Mouse (Mus musculus) MEL (cell line): ENCODE data around the gene Tbc1d23.

Experiments
- BHLHE40 ChIP-seq: IDR thresholded peaks from 2 replicates; pipeline ENCODE4 v1.6.1; 2012; ENCODE audit warnings: low read depth, mild to moderate bottlenecking, inconsistent platforms, low read length, improper control_type of control experiment, borderline replicate concordance
- CTCF ChIP-seq, 3 experiments: IDR thresholded peaks in 2 of 3; conservative IDR thresholded peaks in 1 of 3; 2 replicates each; pipeline ENCODE4 v1.5.1; 2011 to 2012; ENCODE audit warnings: low read length in 3 of 3, low read depth in 2 of 3, mild to moderate bottlenecking in 2 of 3, improper control_type of control experiment in 1 of 3, inconsistent platforms in 1 of 3, mixed read lengths in 1 of 3, moderate library complexity in 1 of 3; ENCODE audit not compliant: control insufficient read depth in 1 of 3, insufficient read depth in 1 of 3, poor library complexity in 1 of 3, severe bottlenecking in 1 of 3
- EP300 ChIP-seq, 2 experiments: IDR thresholded peaks; 2 replicates each; pipeline ENCODE4 v1.6.1; 2011; ENCODE audit warnings: improper control_type of control experiment in 2 of 2, low read length in 2 of 2, low read depth in 1 of 2, mild to moderate bottlenecking in 1 of 2
- JUND ChIP-seq: IDR thresholded peaks from 2 replicates; pipeline ENCODE4 v1.6.1; 2011; ENCODE audit warnings: low read depth, mild to moderate bottlenecking, improper control_type of control experiment, low read length
- KAT2A ChIP-seq: conservative IDR thresholded peaks from 2 replicates; pipeline ENCODE4 v1.6.1; 2012; ENCODE audit warnings: low read depth, low read length, improper control_type of control experiment, inconsistent platforms
- MAZ ChIP-seq: IDR thresholded peaks from 2 replicates; pipeline ENCODE4 v1.6.1; 2012; ENCODE audit warnings: low read depth, mild to moderate bottlenecking, inconsistent platforms, low read length, improper control_type of control experiment
- MYC ChIP-seq: IDR thresholded peaks from 2 replicates; pipeline ENCODE4 v1.6.1; 2011; ENCODE audit warnings: low read depth, mild to moderate bottlenecking, low read length, improper control_type of control experiment, moderate library complexity
- NRF1 ChIP-seq: IDR thresholded peaks from 2 replicates; pipeline ENCODE4 v1.6.1; 2014; ENCODE audit warnings: low read depth, mild to moderate bottlenecking, inconsistent platforms, low read length, improper control_type of control experiment, moderate library complexity; ENCODE audit not compliant: poor library complexity, insufficient read depth, severe bottlenecking
- POLR2A ChIP-seq, 2 experiments: IDR thresholded peaks; 2 replicates each; pipeline ENCODE4 v1.6.1; 2011 to 2012; ENCODE audit warnings: low read length in 2 of 2, mild to moderate bottlenecking in 2 of 2, control low read depth in 1 of 2, improper control_type of control experiment in 1 of 2, low read depth in 1 of 2, moderate library complexity in 1 of 2; ENCODE audit not compliant: control insufficient read depth in 1 of 2, insufficient read depth in 1 of 2, poor library complexity in 1 of 2
- USF1 ChIP-seq: IDR thresholded peaks from 2 replicates; pipeline ENCODE4 v1.6.1; 2014; ENCODE audit warnings: low read depth, mild to moderate bottlenecking, inconsistent platforms, low read length, improper control_type of control experiment, moderate library complexity
- ZNF384 ChIP-seq: IDR thresholded peaks from 2 replicates; pipeline ENCODE4 v1.6.1; 2012; ENCODE audit warnings: low read depth, mild to moderate bottlenecking, inconsistent platforms, low read length, improper control_type of control experiment

- no peak for TF ChIP-seq JUND
- TF ChIP-seq BHLHE40, result no peak
- TF ChIP-seq CTCF (IDR thresholded peaks at IDR 0.05 in 2 of 3, conservative IDR thresholded peaks at IDR 0.05 in 1 of 3; ENCODE audit: control insufficient read depth in 1 of 3, insufficient read depth in 1 of 3, low read depth in 2 of 3, low read length in 3 of 3, poor library complexity in 1 of 3, severe bottlenecking in 1 of 3), result no peak
- peak; percentile 71 to 76 for TF ChIP-seq EP300 (IDR thresholded peaks at IDR 0.05; ENCODE audit: low read depth in 1 of 2, low read length in 2 of 2)
- TF ChIP-seq USF1, result no peak
- no peak for TF ChIP-seq NRF1
- TF ChIP-seq MYC, result no peak
- no peak for TF ChIP-seq ZNF384
- no peak for TF ChIP-seq MAZ
- no peak for TF ChIP-seq KAT2A
- no peak for TF ChIP-seq POLR2A (IDR thresholded peaks at IDR 0.05; ENCODE audit: control insufficient read depth in 1 of 2, insufficient read depth in 1 of 2, low read depth in 1 of 2, low read length in 2 of 2, poor library complexity in 1 of 2)
Observed at GRCm38 (mm10) chr16:57122682-57123445, 108.4 kb downstream of the Tbc1d23 start.
